Mouse (Mus musculus) left cerebral cortex, adult 18-20 months (tissue): ENCODE data around the gene Mphosph10. TPM values are rescaled to one million over a fixed set of nuclear protein-coding genes. Genes with fewer than 3 reads are reported as not detected.

Source experiments
- DNase-seq, 2 experiments: peaks; one replicate each; pipeline ENCODE4 v3.0.0; 2021 to 2022; ENCODE audit warnings: low spot score in 2 of 2, mixed read lengths in 1 of 2
- total RNA-seq, 2 experiments: library from RNA; stranded (reverse); gene quantifications; 2 replicates each; pipeline ENCODE4 v1.2.3; 2021

Gene Mphosph10
- total RNA-seq, 2 experiments from 2014 or later = 18.2 to 22.4 TPM

- no peak for DNase-seq
These were observed 37.9 kb downstream of the Mphosph10 start for GRCm38 (mm10) chr7:64354206-64354605.

DNA sequence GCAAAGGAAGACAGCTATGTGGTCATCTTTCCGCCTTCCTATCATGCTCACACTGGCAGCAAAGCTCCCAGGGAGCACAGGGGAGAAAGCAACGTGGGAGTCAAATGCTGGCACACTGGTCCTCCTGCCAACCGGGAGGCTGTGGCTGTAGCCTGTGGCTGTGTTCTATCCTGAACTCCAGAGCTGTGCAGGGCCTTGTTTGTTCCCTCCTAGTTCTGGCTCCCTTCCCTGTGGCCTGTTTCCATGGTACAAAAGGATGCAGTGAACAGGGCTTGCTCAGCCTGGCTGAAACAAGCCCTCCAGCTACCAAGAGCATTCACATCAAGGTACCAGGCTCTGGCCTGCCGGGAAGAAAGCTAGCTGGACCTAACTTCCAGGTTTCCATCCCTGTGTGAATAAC lies 41.0 kb downstream of the Mphosph10 start:
- DNase-seq = peak; percentile 66 to 77

- peak; percentile 51 to 59 for DNase-seq
These were observed 42.8 kb downstream of the Mphosph10 start for GRCm38 (mm10) chr7:64349147-64349861.

DNA sequence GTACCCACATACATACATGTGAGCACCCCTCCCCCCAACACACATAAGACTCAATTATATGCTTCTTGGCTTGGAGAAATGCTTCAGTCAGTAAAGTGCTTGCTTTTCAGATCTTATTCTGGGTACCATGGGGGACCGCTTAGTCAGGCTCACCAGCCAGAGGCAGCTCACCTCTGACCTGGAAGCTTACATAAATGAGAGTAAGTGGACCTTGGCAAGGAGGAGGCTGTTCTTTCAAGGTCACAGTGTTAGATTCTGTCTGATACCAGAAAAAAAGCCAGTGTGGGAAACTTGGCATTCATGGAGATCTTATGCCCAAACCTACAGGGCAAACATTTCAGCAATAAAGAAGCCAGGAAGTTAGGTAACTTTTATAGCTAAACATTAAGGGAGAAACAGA lies 44.3 kb downstream of the Mphosph10 start:
- DNase-seq = no peak

DNA sequence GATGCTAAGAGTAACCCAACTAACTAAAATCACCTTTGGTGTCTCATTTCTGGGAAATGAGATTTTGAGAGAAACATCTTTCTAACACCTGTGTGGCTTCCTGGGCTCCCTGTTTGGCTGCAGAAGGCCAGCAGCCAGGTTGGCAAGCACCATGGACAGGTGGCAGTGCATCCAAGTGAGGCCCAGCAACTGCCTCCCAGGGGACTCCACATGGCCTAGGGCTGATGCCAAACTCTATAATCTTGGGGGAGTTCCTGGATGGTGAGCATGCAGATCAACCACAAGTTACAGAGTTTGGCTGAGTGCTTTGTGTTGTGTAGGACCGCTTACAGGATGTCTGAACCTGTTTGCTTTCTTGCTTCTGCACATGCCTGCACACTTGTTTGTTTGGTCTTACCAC lies 59.4 kb downstream of the Mphosph10 start:
- DNase-seq = no peak

DNA sequence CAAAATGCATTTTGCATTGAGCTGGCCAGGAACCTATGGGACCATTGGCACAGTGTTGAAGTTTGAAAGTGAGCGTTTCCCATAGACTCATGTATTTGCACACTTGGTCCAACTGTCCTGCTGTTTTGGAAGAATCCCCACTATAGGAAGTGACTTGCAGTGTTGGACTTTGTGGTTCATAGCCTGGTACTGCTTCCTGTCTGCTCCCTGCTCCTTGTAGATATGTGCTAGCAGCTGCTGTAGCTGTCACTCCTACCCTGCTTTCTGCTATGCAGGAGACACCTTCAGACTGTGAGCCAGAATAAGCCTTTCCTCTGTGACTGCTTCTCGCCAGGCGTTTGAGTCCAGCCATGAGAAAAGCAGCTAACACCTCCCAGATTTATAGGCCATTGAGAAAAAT lies 60.8 kb downstream of the Mphosph10 start:
- no peak for DNase-seq

DNA sequence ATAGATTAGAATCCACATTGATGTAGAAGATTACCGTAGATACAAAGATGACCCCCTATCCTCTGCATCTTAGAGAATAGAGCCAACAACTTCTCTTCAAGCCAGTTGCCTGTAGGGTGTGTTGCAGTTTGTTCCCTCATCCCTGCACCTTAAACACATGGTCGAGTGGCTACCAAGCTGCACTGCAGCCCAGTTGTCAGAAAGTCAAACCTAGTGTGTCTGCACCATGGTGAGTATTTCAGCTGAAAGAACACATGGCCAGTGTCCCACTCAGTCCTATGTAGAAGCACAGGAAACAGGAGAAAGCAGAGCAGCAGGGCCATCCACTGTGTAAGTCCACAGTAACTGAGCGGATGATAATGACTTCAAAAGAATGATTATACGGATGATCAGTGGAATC lies 64.6 kb downstream of the Mphosph10 start:
- DNase-seq = no peak

DNA sequence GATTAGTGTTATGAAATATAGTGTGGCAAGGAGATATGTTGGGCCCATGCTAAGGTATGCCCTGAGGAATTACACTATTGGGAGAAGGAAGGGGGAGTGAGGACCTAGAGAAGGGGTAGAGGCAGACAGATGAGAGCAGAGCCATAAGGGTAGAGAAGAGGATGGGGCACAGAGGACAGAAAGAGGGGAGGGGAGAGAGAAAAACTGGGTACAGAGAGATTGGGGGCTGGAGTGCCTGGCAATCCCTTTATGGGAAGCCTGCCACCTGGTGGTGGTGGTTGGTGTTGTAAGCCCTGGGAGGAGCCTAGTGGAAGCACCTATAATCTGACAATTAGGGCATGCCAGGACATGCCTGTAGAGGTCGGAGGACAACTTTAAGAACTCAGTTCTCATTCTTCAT lies 65.2 kb downstream of the Mphosph10 start:
- peak; percentile 86 to 94 for DNase-seq

Other genes with a start within 250 kb of the Mphosph10 start
- gene Trpm1, start 238.4 kb downstream of the Mphosph10 start, total RNA-seq = under 1 TPM; 0.37 to 0.84 TPM
- 10 to 100 TPM; 16.3 to 17.4 TPM for gene Mtmr10, start 104.6 kb downstream of the Mphosph10 start, total RNA-seq
- 10 to 100 TPM; 10.6 to 10.7 TPM for gene Fan1, start 18.2 kb downstream of the Mphosph10 start, total RNA-seq
- 10 to 100 TPM; 42.1 to 44.3 TPM for gene Mcee, start 339 bp upstream of the Mphosph10 start, total RNA-seq
- gene Apba2, start 109.4 kb upstream of the Mphosph10 start, total RNA-seq = 100 to 1,000 TPM; 228 to 245 TPM